Mouse (Mus musculus) neural tube, embryonic 14.5 days (tissue): ENCODE data around the gene Parp4. TPM values are rescaled to one million over a fixed set of nuclear protein-coding genes. Genes with fewer than 3 reads are reported as not detected.
A peak's percentile ranks its signal among the peaks of the same experiment; 100 is the strongest.

Experiments used
- ATAC-seq: fragments of 200-750 bp; cut with Nextera tagmentation; 2 replicates; pipeline ENCODE4 v1.8.0; 2017; ENCODE audit warnings: low read depth, mild to moderate bottlenecking, moderate TSS enrichment, moderate library complexity
- H3K27ac ChIP-seq: fragments of 300-500 bp; sonication (generic); 2 replicates; pipeline ENCODE4 v1.5.1; 2014; ENCODE audit warnings: low read depth, mild to moderate bottlenecking, control low read depth, low read length, moderate library complexity, mixed read lengths
- H3K27me3 ChIP-seq: fragments of 300-500 bp; sonication (generic); 2 replicates; pipeline ENCODE4 v1.6.1; 2014; ENCODE audit warnings: low read length; ENCODE audit not compliant: control insufficient read depth, insufficient read depth
- H3K36me3 ChIP-seq: fragments of 300-500 bp; sonication (generic); 2 replicates; pipeline ENCODE4 v1.6.1; 2014; ENCODE audit warnings: low read length, mixed read lengths; ENCODE audit not compliant: control insufficient read depth, insufficient read depth
- H3K4me1 ChIP-seq: fragments of 300-500 bp; sonication (generic); 2 replicates; pipeline ENCODE4 v1.6.1; 2014; ENCODE audit warnings: low read length; ENCODE audit not compliant: control insufficient read depth, insufficient read depth
- H3K4me2 ChIP-seq: fragments of 300-500 bp; sonication (generic); 2 replicates; pipeline ENCODE4 v1.6.1; 2014; ENCODE audit warnings: mild to moderate bottlenecking, low read depth, low read length, control low read depth
- H3K4me3 ChIP-seq: fragments of 300-500 bp; sonication (generic); 2 replicates; pipeline ENCODE4 v1.5.1; 2014; ENCODE audit warnings: low read depth, low read length, control low read depth, mixed read lengths
- H3K9ac ChIP-seq: fragments of 300-500 bp; sonication (generic); replicated peaks from 2 replicates; pipeline ENCODE4 v1.6.1; 2014; ENCODE audit warnings: low read depth, mild to moderate bottlenecking, control low read depth, low read length, mixed read lengths
- H3K9me3 ChIP-seq: fragments of 300-500 bp; sonication (generic); 2 replicates; pipeline ENCODE4 v1.6.1; 2016; ENCODE audit warnings: low read length; ENCODE audit not compliant: control insufficient read depth
- WGBS: fragments of 180-500 bp; shearing (Covaris S2); extraction: QIAGEN DNeasy Blood & Tissue Kit; methylation state at CpG from one replicate; pipeline ENCODE4 v1.1.7; 2014; 5-methylcytosine and 5-hydroxymethylcytosine counted together
- polyA plus RNA-seq: library from polyadenylated mRNA; unstranded; fragments of >200 nt; fragmentation: Nextera tagmentation; extraction: Ambion mirVana; gene quantifications from 2 replicates; pipeline ENCODE4 v1.2.1, GENCODE M21; 2014

Parp4 gene
- polyA plus RNA-seq, 1 experiment from 2014 or later: 1.3 TPM

- Histone ChIP-seq H3K4me2 (no peak overlapping the region), H3K27me3 (no peaks in the 10 kb centered on the region), H3K9ac (no peak overlapping the region), H3K4me1 (no peaks in the 10 kb centered on the region), H3K4me3 (no peak overlapping the region), H3K9me3 (no peaks in the 10 kb centered on the region), H3K27ac (no peak overlapping the region), H3K36me3 (no peaks in the 10 kb centered on the region)
- 91% methylated on average over 2 of the region's 2 CpGs for WGBS
- ATAC-seq: no peak
Measured at GRCm38 (mm10) chr14:56631109-56631508, 55.7 kb downstream of the Parp4 start.

- no peak overlapping the region for H3K4me3 ChIP-seq
- H3K9me3 ChIP-seq: no peaks in the 10 kb centered on the region
- WGBS: 74% methylated on average over 7 of the region's 7 CpGs
- no peaks in the 10 kb centered on the region for H3K36me3 ChIP-seq
- H3K4me2 ChIP-seq: no peak overlapping the region
- H3K9ac ChIP-seq: no peak overlapping the region
- no peak overlapping the region for H3K27ac ChIP-seq
- ATAC-seq: no peak
- no peaks in the 10 kb centered on the region for H3K27me3 ChIP-seq
- no peaks in the 10 kb centered on the region for H3K4me1 ChIP-seq
Measured at GRCm38 (mm10) chr14:56647206-56647605, 71.8 kb downstream of the Parp4 start.

GRCm38 (mm10) chr14:56649448-56649847 is 74.0 kb downstream of the Parp4 start:
- no peak overlapping the region for H3K27ac ChIP-seq
- no peaks in the 10 kb centered on the region for H3K4me1 ChIP-seq
- no peaks in the 10 kb centered on the region for H3K36me3 ChIP-seq
- H3K27me3 ChIP-seq: no peaks in the 10 kb centered on the region
- no peak overlapping the region for H3K4me3 ChIP-seq
- no peak overlapping the region for H3K9ac ChIP-seq
- H3K9me3 ChIP-seq: no peaks in the 10 kb centered on the region
- no peak overlapping the region for H3K4me2 ChIP-seq
- no peak for ATAC-seq

GRCm38 (mm10) chr14:56665651-56666050 is 90.2 kb downstream of the Parp4 start:
- no peak for ATAC-seq
- Histone ChIP-seq H3K9me3 (no peaks in the 10 kb centered on the region), H3K27me3 (no peaks in the 10 kb centered on the region), H3K4me1 (peaks cover 11% of the 10 kb centered on the region), H3K9ac (no peak overlapping the region), H3K36me3 (no peaks in the 10 kb centered on the region), H3K4me3 (no peak overlapping the region), H3K27ac (no peak overlapping the region), H3K4me2 (no peak overlapping the region)
- WGBS: 56% methylated on average over 5 of the region's 5 CpGs

GRCm38 (mm10) chr14:56666909-56667308 is 91.5 kb downstream of the Parp4 start:
- H3K4me3 ChIP-seq: no peak overlapping the region
- peak overlapping the region; percentile 88 for H3K4me2 ChIP-seq
- no peak for ATAC-seq
- no peak overlapping the region for H3K9ac ChIP-seq
- H3K27me3 ChIP-seq: no peaks in the 10 kb centered on the region
- peaks cover 11% of the 10 kb centered on the region for H3K4me1 ChIP-seq
- no peaks in the 10 kb centered on the region for H3K9me3 ChIP-seq
- H3K27ac ChIP-seq: no peak overlapping the region
- 61% methylated on average over 3 of the region's 3 CpGs for WGBS
- H3K36me3 ChIP-seq: no peaks in the 10 kb centered on the region

GRCm38 (mm10) chr14:56667969-56668802 is 92.8 kb downstream of the Parp4 start, which contains the start of gene Mphosph8:
Mphosph8 (plus strand) TSS chr14:56668248.
- ATAC-seq: peak; percentile 99
- H3K4me3 ChIP-seq: peak within 1 kb of the TSS; percentile 80
- under 1% methylated on average over 70 of the region's 70 CpGs for WGBS
- peak within 1 kb of the TSS; percentile 84 for H3K9ac ChIP-seq
- no peaks in the 10 kb centered on the region for H3K27me3 ChIP-seq
- H3K9me3 ChIP-seq: no peaks in the 10 kb centered on the region
- H3K27ac ChIP-seq: peak within 1 kb of the TSS; percentile 90
- peak within 1 kb of the TSS; percentile 88 for H3K4me2 ChIP-seq
- H3K36me3 ChIP-seq: peaks cover 4% of the 10 kb centered on the region; the same call in 1 of the 2 replicates
- H3K4me1 ChIP-seq: peaks cover 11% of the 10 kb centered on the region

GRCm38 (mm10) chr14:56669046-56669620 is 93.7 kb downstream of the Parp4 start:
- H3K27me3 ChIP-seq: no peaks in the 10 kb centered on the region
- ATAC-seq: no peak
- peaks cover 11% of the 10 kb centered on the region for H3K4me1 ChIP-seq
- peak overlapping the region; percentile 84 for H3K9ac ChIP-seq
- no peak overlapping the region for H3K27ac ChIP-seq
- no peaks in the 10 kb centered on the region for H3K9me3 ChIP-seq
- peak overlapping the region; percentile 80 for H3K4me3 ChIP-seq
- H3K36me3 ChIP-seq: peaks cover 7% of the 10 kb centered on the region; the same call in 1 of the 2 replicates
- 9% methylated on average over 13 of the region's 13 CpGs for WGBS
- peak overlapping the region; percentile 88 for H3K4me2 ChIP-seq

- no peak for ATAC-seq
- H3K27me3 ChIP-seq: no peaks in the 10 kb centered on the region
- WGBS: 16% methylated on average over 1 of the region's 1 CpGs
- no peaks in the 10 kb centered on the region for H3K4me1 ChIP-seq
- no peak overlapping the region for H3K4me3 ChIP-seq
- no peaks in the 10 kb centered on the region for H3K9me3 ChIP-seq
- H3K36me3 ChIP-seq: peaks cover 42% of the 10 kb centered on the region
- no peak overlapping the region for H3K4me2 ChIP-seq
- no peak overlapping the region for H3K9ac ChIP-seq
- H3K27ac ChIP-seq: no peak overlapping the region
Measured at GRCm38 (mm10) chr14:56685426-56685825, 110.0 kb downstream of the Parp4 start.

- WGBS: 92% methylated on average over 1 of the region's 1 CpGs
- H3K9ac ChIP-seq: no peak overlapping the region
- no peaks in the 10 kb centered on the region for H3K4me1 ChIP-seq
- no peak overlapping the region for H3K27ac ChIP-seq
- no peak overlapping the region for H3K4me3 ChIP-seq
- no peak overlapping the region for H3K4me2 ChIP-seq
- ATAC-seq: no peak
- no peaks in the 10 kb centered on the region for H3K9me3 ChIP-seq
- H3K27me3 ChIP-seq: no peaks in the 10 kb centered on the region
- peaks cover 58% of the 10 kb centered on the region for H3K36me3 ChIP-seq
Measured at GRCm38 (mm10) chr14:56689116-56689515, 113.7 kb downstream of the Parp4 start.
